Mouse (Mus musculus) urinary bladder, postnatal 14 days (tissue): ENCODE results near the gene Tmem266.

ENCODE experiments used
- DNase-seq: peaks from one replicate; pipeline ENCODE4 v3.0.0; 2021; ENCODE audit warnings: low spot score

Tmem266 gene

DNA sequence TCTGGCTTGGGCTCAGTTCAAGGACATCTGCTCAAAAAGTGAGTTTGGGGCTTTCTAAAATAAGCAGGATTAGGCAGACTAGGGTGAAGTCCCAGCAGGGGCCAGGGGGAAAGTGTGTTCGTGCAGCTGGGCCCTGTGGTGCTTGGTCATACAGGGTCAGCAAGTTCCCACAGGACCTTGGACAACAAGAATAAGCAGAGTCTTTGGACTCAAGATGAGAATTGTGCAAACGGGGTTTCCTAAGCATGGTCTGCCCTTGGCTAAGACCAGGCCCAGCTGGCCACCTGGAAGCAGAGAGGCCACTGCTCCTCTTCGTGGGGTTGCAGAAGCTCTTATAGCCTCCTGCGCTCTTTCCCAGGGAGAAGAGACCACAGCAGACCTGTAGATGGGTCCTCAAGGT is 77.5 kb downstream of the Tmem266 start:
- DNase-seq: no peak

DNA sequence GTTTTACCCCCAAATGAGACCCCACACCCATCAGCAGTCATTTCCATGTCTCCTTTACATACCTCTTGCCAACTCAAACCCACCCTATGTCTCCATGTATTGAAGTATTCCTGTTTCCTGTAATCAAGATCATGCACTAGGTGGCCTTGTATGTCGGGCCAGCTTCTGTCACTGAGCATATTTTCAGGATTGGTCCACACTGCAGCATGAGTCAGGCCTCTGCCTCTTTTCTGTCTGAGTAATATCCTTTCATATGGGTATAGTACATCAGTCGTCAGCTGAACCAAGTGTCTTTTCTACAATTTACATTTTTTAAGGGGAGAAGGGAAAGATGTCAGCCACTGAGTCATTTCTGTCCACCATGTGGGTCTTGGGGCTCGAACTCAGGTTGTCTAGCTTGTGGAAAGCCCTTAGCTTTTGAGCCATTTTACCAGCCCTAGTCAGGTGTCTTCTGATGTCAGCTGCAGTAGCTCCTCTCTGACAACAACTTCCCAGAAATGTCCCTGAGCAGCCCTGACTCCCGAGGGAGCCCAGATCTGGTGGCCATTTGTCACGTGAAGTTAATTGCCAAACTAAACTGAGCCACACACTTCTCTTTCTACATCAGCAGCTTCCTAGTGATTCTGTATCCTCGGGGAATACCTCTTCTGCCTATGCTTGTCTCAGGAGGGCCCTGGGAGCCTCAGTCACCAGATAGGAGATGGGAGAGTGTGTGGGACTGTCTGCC is 78.4 kb downstream of the Tmem266 start:
- no peak for DNase-seq

DNA sequence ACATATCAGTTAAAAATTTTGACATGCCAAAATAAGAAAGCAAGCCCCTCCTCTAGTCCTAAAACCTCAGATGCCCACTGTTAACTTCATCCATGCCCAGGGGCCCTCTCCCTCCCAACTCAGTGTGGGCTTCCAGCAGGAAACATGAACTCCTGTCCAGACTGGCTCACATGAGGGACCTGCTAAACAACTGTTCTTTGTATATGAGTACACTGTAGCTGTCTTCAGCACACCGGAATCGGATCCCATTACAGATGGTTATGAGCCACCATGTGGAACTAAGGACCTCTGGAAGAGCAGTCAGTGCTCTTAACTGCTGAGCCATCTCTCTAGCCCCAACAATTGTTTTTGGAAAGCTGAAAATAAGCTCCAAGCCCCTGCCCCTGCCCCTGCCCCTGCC is 80.1 kb downstream of the Tmem266 start:
- DNase-seq: no peak

DNA sequence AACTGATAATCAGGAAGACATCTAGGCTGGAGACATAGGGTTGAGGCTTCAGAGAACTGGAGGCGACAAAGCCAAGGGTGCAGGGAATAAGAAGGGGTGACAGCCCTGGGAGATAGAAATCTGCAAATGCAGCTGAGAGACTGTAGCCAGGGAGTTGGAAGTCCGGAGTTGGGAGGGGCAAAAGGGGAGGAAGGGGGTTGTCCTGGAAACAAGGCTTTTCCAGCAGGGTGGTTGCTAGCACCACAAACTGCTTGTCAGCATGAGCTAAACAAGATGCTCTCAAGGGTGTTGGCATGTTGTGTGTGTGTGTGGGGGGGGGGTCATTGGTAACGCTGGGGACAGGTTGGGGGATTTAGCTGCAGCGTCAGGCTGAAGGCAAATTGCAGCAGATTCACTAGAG is 82.1 kb downstream of the Tmem266 start:
- DNase-seq: no peak

DNA sequence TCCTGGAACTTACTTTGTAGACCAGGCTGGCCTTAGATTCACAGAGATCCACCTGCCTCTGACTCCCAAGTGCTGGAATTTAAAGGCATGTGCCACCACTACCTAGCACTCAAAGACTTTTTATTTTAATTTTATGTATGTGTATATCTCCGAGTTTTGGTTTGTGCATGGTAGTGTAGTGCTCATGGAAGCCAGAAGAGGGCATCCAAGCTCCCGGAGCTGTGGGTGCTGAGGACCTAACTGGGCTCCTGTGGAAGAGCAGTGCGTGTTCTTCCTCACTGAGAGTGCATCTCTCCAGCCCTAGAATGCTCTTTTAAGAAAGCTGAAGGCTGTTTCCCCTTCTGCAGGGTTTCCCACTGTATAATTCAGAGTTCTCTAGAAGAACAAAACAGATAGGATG is 83.1 kb downstream of the Tmem266 start:
- DNase-seq: no peak

DNA sequence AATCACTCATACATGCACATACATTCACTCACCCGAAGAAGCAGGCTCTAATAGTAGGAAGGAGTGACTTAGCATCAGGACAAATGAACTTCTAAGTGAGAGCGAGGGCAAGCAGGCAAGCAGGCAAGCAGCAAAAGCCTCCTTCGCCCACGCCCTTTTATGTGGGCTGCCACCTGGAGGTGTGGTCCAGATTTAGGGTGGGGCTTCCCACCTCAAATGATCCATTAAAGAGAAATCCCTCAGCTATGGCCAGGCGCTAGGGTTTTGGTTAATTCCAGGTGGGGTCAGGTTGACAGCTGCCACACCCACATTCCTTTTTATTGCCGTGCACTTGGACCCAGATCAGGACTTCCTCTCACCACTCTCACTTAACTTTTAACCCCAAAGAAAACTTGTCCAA is 83.7 kb downstream of the Tmem266 start:
- peak; percentile 14 for DNase-seq

DNA sequence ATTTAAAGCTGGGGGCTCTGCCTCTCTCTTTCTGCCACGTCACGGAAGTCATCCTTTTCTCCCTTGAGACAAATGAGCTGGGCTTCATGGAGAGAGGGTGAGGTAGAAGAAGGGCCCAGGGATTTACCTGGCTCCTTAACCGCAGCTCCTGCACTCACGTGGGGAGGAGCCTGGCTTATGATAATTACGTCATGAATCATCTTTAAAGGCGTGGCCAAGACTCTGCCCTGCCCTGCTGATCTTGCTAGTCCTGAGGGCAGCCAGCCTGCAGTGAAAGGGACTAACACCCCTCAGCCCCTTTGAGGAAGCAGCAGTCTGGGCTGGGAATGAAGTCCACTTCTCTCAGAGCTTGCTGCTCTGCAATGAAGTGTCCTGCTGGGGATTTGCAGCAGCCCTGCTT is 84.4 kb downstream of the Tmem266 start:
- no peak for DNase-seq

DNA sequence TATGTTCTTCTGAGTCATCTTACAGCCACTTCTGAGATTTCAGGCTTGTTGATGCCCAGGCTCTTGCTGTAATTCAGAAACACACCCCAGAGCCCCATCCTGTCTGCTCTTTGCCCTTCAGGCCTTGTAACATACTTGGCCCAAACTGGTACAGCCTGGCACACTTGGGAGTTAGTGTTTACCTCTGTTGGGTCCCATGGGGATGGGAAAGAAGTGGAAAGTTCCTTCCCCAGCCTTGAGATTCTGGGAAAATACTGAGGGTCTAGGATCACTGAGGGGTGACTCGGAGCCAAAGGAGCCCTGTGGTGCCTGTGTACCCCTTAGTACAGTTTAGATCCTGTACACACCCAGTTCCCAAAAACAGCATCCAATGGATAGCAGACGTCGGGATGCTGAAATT is 95.1 kb downstream of the Tmem266 start:
- no peak for DNase-seq

DNA sequence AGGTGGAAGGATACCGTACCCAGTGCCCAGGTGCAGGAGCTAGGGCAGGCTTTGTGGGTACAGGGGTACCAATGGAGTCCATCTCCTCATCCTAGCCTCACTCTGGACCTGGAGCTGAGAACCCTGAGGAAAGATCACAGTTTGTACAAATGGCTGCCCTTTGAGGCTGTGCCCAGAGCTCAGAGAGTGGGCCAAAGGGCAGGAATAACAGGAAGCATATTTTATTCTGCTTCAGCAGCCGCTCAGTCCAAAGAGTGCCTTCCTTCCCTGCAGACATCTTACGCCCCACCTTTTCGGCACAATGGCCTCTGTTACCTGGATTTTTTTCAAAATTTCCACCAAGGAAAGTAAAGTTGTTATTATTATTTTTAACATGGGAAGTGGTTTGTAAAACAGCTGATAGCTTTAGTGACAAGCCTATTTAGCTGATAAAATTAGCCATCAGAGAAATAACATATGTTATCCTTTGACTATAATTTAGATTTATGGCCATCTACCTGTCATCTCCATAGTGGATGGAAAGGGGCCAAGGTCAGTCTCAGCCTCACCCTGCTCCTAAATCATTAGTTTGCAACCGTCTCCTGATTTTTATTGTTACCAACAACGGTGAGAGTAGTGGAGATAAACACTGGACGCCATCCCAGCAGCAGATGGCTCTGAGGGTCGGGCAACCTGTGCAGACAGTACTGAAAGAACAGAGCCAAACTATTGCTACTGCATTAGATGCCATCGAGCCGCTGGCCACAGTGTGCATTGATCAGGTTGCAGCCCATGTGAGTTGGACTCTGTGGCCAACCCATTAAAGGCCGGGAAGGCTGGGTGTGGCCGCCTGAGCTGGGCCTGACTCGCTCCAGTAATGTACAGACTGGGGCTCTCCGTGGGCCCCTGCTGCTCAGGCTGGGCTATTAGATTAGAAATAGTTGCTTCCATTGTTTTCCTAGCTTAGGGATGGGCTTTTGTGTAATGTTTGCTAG is 97.0 kb downstream of the Tmem266 start:
- no peak for DNase-seq

DNA sequence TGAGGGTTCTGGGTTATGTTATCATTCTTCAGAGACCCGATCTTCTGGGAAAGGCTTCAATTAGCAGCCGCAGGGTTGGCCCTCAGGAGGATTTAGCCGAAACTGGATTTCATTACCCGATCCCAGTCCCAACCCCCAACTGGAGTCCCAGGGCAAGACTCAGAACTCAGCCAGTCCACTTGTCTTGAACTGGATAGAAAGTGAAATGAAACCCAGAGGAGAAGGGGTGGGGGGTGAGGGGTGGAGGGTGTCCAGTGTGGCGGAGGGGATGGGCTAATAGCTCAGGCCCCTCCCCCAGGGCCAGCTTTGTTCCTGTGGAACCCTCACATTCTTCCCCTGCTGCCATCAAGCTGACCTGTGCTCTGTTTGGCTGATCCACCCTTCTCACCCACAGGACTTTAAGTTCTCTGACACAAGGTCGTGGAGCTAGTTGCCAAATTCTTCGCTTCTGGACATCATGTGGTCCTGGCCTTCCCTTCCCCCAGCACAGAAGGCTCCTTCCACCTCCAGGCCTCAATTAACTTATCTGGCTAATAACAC is 98.6 kb downstream of the Tmem266 start:
- DNase-seq: no peak

DNA sequence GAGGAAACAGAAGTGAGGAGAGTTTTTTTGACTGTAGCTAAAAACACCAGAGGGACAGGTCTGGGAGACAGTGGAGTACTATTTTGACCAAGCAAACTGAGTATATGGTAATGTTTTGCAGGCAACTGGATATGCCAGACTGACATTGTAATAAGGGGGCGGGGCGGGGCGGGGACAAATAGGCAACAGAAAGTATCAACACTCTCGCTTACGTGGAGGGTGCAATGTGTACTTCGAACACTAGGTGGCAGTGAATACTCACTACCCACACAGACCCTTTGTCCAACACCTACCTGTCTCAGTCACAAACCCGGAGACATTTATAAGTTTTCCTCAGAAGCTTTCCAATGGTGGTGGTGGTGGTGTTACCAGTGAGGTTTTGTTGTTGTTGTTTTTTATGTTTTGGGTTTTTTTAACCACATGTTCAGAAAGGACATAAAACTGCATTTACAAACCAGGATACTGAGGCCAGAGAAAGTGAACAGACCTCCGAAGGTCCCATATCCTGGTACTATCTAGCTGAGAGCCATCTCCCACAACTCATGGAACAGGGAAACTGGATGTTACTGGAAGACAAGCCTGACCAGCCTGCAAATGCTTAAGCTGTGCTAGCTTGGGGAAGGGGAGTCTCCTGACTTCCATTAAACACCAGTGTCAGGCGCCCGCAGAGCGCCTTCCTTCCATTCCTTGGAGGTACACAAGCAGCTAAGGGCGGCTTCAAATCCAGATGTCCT is 102.7 kb downstream of the Tmem266 start:
- peak; percentile 81 for DNase-seq

DNA sequence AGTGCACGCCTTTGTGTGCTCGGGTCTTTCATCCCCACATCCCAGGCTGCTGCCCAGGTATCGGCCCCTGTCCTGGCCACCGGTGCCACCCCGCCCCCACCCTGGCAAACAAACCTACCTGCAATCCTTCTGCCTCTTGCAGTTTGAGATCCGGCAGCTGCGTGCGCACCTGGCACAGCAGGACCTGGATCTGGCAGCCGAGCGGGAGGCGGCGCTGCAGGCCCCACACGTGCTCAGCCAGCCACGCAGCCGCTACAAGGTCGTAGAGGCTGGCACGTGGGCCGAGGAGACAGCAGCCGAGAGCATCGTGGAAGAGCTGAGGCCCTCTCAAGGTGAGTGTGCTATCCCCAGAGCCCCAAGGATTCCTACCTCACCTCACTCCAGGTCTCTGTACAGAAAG is 103.4 kb downstream of the Tmem266 start:
- DNase-seq: peak; percentile 38

DNA sequence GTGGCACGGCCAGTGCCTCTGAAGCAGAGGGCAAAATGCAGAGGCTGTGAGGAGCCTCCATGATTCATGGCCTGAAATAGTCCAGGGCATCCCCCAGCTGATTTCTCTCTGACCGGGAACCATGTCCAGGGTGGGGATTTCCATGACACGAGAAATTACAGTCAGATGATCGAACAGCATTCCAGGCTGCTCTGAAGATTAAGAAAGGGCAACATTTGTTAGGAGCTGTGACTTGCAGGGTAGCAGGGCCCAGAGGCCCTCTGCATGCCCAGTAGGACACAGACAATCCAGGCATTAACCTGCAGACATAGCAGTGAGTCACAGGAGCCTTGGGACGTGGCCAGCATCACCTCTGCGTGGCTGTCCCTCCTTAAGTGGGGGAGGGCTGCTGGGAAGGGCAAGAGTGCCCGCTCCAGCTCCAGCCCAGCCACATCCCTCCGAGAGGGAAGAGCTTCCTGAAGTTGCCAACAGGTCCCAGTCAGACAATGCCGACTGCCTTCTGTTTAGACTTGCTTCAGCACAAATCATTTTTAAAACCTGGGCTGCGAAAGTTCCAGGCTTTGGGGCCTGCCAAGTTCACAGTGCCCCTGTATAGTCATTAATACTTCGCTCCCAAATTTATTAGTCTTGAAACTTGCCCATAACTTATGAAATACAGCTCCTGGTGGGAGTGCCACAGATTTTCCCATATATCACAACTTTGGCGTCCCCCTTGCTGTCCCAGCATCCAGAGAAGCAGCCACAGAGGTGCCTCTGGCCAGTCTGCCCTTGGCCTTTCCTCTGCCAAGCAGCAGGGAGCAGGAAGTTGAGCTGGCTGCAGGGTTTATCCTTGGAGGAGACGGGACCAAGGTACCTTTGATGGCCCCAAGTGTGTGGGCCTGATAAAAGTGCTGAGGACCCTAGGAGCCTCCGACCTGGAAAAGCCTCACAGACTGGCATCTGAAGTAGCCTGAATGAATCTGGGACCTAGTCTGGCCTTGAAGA is 105.9 kb downstream of the Tmem266 start:
- DNase-seq: no peak

DNA sequence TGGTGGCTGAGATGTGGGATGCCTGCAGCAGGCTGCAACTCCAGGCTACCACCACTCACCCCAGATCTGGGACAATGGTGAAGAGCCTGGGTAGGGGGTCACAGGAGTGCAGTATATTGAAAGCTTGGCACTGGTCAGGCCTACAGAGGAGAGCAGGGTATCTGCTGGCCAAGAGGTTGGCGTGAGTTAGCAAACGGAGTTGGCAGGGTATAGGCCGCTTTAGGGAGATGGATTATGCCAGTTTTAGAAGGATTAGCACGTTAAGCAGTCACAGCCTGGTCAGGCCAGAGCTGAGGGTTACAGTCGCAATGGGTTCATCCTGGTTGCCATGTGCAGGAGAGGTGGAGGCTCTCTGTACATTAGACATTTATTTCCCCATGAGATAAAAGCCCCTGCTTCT is 107.2 kb downstream of the Tmem266 start:
- DNase-seq: no peak

DNA sequence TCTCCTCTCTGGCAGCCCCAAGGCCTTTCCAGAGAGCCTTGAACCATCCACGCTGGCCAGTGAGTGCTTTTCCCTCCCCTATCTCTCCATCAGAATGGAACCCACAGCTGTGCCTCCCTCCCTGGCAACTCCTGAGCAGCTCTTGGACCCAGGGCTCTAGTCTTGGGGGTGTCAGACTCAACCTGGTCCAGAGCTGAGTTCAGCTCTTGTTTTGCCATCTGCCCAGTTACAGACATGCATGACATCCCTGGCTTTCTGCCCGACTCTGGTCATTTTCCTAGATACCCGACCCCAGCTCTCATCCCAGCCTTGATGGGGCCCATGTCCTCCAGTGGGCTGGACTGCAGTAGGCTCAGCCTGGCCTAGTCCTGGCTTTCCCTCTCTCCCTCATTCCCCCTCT is 111.7 kb downstream of the Tmem266 start:
- no peak for DNase-seq

DNA sequence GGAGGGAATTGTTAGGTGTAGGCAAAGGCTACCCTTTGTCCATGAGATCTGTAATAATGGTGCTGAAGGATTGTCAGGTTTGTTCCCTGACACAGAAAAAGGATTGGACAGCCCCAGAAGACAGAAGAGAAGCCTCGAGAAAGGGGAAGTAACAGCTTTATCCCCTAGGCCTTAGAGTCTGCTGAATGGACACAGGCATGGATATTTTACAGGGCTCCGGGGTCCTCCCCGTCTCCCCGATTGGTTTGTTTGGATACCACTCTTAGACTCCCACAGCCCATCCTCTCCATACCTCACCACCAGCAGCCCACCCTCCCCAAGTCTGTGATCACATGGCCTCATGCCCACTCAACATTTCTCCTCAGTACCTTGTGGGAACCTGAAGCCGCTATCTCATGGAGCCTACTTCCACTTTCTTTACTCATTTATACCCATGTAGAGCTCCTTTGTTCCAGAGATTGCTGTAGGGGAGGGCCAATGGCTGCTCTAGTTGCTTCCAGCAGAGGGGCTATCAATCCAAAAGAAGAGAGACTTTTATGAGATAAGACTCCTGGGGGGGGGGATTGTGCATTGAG is 112.6 kb downstream of the Tmem266 start:
- no peak for DNase-seq

DNA sequence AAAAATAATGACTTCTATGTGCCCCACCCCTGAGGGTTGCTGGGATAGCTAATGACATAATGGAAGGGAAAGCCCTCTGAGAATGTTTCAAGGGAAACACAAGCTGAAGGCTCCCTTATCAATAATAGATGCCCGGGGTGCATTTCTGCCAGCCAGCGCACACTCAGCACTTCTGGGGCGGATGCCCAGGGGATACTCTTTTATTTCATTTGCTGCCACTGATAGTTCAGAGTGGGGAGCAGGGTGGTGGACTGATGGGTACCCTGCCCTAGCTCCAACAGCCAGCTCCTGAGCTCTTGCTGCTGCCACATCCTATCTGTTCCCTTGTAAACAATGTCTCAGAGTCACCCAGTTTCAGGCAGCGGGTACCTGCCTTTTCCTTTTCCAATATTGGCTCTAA is 120.8 kb downstream of the Tmem266 start:
- DNase-seq: no peak

DNA sequence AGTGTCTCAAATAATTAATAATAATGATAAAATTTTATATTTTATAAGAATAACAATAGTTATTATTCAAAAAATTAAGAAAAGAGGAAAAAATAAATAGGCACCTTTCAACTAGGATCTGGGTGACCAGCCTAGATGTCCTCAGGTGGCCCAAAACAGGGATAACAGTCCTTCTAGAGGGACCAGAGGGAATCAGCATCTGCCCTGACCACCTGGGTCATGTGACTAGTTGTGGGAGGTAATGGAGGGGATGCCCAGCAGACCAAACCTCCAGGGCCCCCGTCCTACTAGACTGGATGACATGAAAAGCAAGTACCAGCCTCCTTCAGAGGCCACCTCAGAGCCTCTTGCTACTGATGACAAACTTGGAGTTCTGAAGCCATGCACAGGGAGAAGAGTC is 122.4 kb downstream of the Tmem266 start:
- no peak for DNase-seq

DNA sequence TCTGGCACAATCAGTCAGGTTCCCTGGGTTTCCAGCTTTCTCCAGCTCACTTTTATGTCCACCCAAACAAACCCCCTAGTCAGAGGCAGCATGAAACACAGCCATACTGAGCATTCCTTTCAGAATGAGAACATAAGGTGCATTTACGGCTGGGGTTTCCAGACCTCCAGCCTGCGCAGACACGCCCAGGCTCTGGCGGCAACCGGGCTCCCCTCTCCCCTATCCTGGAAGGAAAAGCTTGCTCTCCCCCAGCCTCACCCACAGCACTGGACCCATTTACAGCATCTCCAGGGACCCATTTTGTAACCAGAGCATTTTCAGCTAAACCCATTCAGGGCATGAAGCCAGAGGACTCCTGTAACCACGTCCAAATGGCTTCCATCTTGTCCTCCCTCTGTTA is 123.3 kb downstream of the Tmem266 start:
- DNase-seq: no peak

DNA sequence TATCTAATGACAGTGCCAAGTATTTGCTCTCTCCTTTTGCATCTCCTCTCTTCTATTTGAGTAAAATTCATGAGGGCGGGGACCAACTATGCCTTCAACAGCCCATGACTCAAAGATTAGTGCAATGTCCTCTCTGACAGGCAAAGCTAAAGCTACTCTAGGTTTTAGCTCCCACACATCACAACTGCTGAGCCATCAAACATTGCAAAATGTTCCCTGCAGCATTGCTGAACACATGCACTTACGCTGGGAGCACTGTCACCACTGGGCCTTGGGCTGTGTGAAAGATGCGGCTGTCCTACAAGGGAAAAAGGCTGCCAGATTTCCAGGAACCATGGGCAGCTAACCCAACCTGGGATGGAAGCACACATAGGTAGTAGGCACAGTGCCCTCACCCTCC is 124.7 kb downstream of the Tmem266 start:
- DNase-seq: no peak

DNA sequence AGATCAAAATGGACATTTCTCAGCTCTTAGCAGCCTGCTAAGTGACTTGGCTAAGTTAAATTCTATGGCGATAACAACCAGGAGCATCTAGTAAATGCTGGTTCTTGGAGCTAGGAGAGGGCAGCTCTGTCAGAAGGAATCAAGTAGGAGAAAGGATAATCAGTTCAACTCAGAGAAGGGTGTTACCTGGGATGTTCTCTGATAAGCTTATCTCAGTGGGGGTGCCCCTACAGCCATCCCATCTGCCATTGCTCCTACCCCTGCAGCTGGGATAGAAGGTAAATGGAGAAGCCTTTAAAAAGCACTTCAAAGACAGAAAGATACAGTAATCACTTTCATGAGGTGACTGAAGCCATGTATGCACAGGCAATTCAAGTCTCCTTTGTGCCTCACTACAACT is 126.2 kb downstream of the Tmem266 start:
- no peak for DNase-seq
